Mouse (Mus musculus): ENCODE data around the gene Syce2. TPM values are rescaled to one million over a fixed set of nuclear protein-coding genes. Genes with fewer than 3 reads are reported as not detected.

Gene Syce2
- polyA plus RNA-seq, 2 experiments = 36.9 to 75.3 TPM

- peaks cover 23% of the 10 kb centered on the region for H3K27me3 ChIP-seq (ENCODE audit: control insufficient read depth, insufficient read depth, low read length)
- H3K9ac ChIP-seq (ENCODE audit: low read depth, low read length, severe bottlenecking) = peak overlapping the region; percentile 28; the same call in 1 of the 2 replicates
- DNase-seq (ENCODE audit: low spot score) (peak; percentile 46), ATAC-seq (ENCODE audit: low FRiP score, low read depth) (peak; percentile 82)
- no peaks in the 10 kb centered on the region for H3K4me1 ChIP-seq (ENCODE audit: control insufficient read depth, insufficient read depth, low read length)
- H3K27ac ChIP-seq (replicated peaks; ENCODE audit: low read depth, low read length) = no peak overlapping the region
- peak overlapping the region; percentile 35 for H3K4me3 ChIP-seq (replicated peaks; ENCODE audit: low read length)
- TF ChIP-seq POLR2A (IDR thresholded peaks at IDR 0.05; ENCODE audit: borderline replicate concordance, extremely low read depth, insufficient read depth, insufficient read length) = no peak
- peak overlapping the region; percentile 77 for H3K4me2 ChIP-seq (replicated peaks; ENCODE audit: low read depth, low read length, severe bottlenecking)
- no peaks in the 10 kb centered on the region for H3K9me3 ChIP-seq (ENCODE audit: control insufficient read depth, low read length)
- WGBS = 4% methylated on average over 46 of the region's 52 CpGs
- no peaks in the 10 kb centered on the region for H3K36me3 ChIP-seq (ENCODE audit: control insufficient read depth, insufficient read depth, low read length)
These were observed 56.8 kb downstream of the Syce2 start for GRCm38 (mm10) chr8:84928456-84929306.

- WGBS = 89% methylated on average over 13 of the region's 13 CpGs
- Histone ChIP-seq H3K36me3 (ENCODE audit: control insufficient read depth, insufficient read depth, low read length) (no peaks in the 10 kb centered on the region), H3K27ac (replicated peaks; ENCODE audit: low read depth, low read length) (no peak overlapping the region), H3K27me3 (ENCODE audit: control insufficient read depth, insufficient read depth, low read length) (peaks cover 39% of the 10 kb centered on the region), H3K9me3 (ENCODE audit: control insufficient read depth, low read length) (no peaks in the 10 kb centered on the region), H3K4me3 (replicated peaks; ENCODE audit: low read length) (no peak overlapping the region), H3K4me1 (ENCODE audit: control insufficient read depth, insufficient read depth, low read length) (peaks cover 3% of the 10 kb centered on the region; the same call in 1 of the 2 replicates), H3K9ac (ENCODE audit: low read depth, low read length, severe bottlenecking) (no peak overlapping the region), H3K4me2 (replicated peaks; ENCODE audit: low read depth, low read length, severe bottlenecking) (no peak overlapping the region)
- TF ChIP-seq POLR2A (IDR thresholded peaks at IDR 0.05; ENCODE audit: borderline replicate concordance, extremely low read depth, insufficient read depth, insufficient read length) = no peak
- DNase-seq (ENCODE audit: low spot score) (no peak), ATAC-seq (ENCODE audit: low FRiP score, low read depth) (no peak)
These were observed 58.7 kb downstream of the Syce2 start for GRCm38 (mm10) chr8:84930582-84930981.

GRCm38 (mm10) chr8:84933767-84934559 is 62.1 kb downstream of the Syce2 start:
- no peak overlapping the region for H3K27ac ChIP-seq (replicated peaks; ENCODE audit: low read depth, low read length)
- H3K4me2 ChIP-seq (replicated peaks; ENCODE audit: low read depth, low read length, severe bottlenecking) = no peak overlapping the region
- H3K9me3 ChIP-seq (ENCODE audit: control insufficient read depth, low read length) = no peaks in the 10 kb centered on the region
- 78% methylated on average over 16 of the region's 16 CpGs for WGBS
- H3K27me3 ChIP-seq (ENCODE audit: control insufficient read depth, insufficient read depth, low read length) = peaks cover 68% of the 10 kb centered on the region
- no peak overlapping the region for H3K9ac ChIP-seq (ENCODE audit: low read depth, low read length, severe bottlenecking)
- no peak overlapping the region for H3K4me3 ChIP-seq (replicated peaks; ENCODE audit: low read length)
- H3K36me3 ChIP-seq (ENCODE audit: control insufficient read depth, insufficient read depth, low read length) = no peaks in the 10 kb centered on the region
- DNase-seq (ENCODE audit: low spot score) = no peak
- no peak for TF ChIP-seq POLR2A (IDR thresholded peaks at IDR 0.05; ENCODE audit: borderline replicate concordance, extremely low read depth, insufficient read depth, insufficient read length)
- H3K4me1 ChIP-seq (ENCODE audit: control insufficient read depth, insufficient read depth, low read length) = peaks cover 6% of the 10 kb centered on the region
- ATAC-seq (ENCODE audit: low FRiP score, low read depth) = no peak

GRCm38 (mm10) chr8:84934860-84935259 is 62.9 kb downstream of the Syce2 start:
- Histone ChIP-seq H3K9me3 (ENCODE audit: control insufficient read depth, low read length) (no peaks in the 10 kb centered on the region), H3K4me1 (ENCODE audit: control insufficient read depth, insufficient read depth, low read length) (peaks cover 6% of the 10 kb centered on the region), H3K27me3 (ENCODE audit: control insufficient read depth, insufficient read depth, low read length) (peaks cover 60% of the 10 kb centered on the region), H3K4me2 (replicated peaks; ENCODE audit: low read depth, low read length, severe bottlenecking) (no peak overlapping the region), H3K27ac (replicated peaks; ENCODE audit: low read depth, low read length) (no peak overlapping the region), H3K36me3 (ENCODE audit: control insufficient read depth, insufficient read depth, low read length) (no peaks in the 10 kb centered on the region), H3K9ac (ENCODE audit: low read depth, low read length, severe bottlenecking) (no peak overlapping the region), H3K4me3 (replicated peaks; ENCODE audit: low read length) (no peak overlapping the region)
- no peak for TF ChIP-seq POLR2A (IDR thresholded peaks at IDR 0.05; ENCODE audit: borderline replicate concordance, extremely low read depth, insufficient read depth, insufficient read length)
- WGBS = under 1% methylated on average over 15 of the region's 15 CpGs
- ATAC-seq (ENCODE audit: low FRiP score, low read depth) (no peak), DNase-seq (ENCODE audit: low spot score) (peak; percentile 29)

GRCm38 (mm10) chr8:84935489-84935888 is 63.6 kb downstream of the Syce2 start:
- peaks cover 54% of the 10 kb centered on the region for H3K27me3 ChIP-seq (ENCODE audit: control insufficient read depth, insufficient read depth, low read length)
- TF ChIP-seq POLR2A (IDR thresholded peaks at IDR 0.05; ENCODE audit: borderline replicate concordance, extremely low read depth, insufficient read depth, insufficient read length) = no peak
- no peak for ATAC-seq (ENCODE audit: low FRiP score, low read depth)
- no peak overlapping the region for H3K27ac ChIP-seq (replicated peaks; ENCODE audit: low read depth, low read length)
- no peak overlapping the region for H3K9ac ChIP-seq (ENCODE audit: low read depth, low read length, severe bottlenecking)
- DNase-seq (ENCODE audit: low spot score) = no peak
- WGBS = 6% methylated on average over 14 of the region's 14 CpGs
- H3K4me1 ChIP-seq (ENCODE audit: control insufficient read depth, insufficient read depth, low read length) = peaks cover 6% of the 10 kb centered on the region
- no peaks in the 10 kb centered on the region for H3K9me3 ChIP-seq (ENCODE audit: control insufficient read depth, low read length)
- no peaks in the 10 kb centered on the region for H3K36me3 ChIP-seq (ENCODE audit: control insufficient read depth, insufficient read depth, low read length)
- no peak overlapping the region for H3K4me2 ChIP-seq (replicated peaks; ENCODE audit: low read depth, low read length, severe bottlenecking)
- no peak overlapping the region for H3K4me3 ChIP-seq (replicated peaks; ENCODE audit: low read length)
